Mouse (Mus musculus) ES-E14 (cell line): ENCODE data around the gene Cmtr1.

Source experiments
- CHD2 ChIP-seq: IDR thresholded peaks from 2 replicates; pipeline ENCODE4 v1.6.1; 2014; ENCODE audit warnings: mild to moderate bottlenecking, low read depth, low read length, inconsistent platforms
- HCFC1 ChIP-seq: IDR thresholded peaks from 2 replicates; pipeline ENCODE4 v1.6.1; 2012; ENCODE audit warnings: low read length, inconsistent platforms, borderline replicate concordance; ENCODE audit not compliant: insufficient read depth
- MAFK ChIP-seq: IDR thresholded peaks from 2 replicates; pipeline ENCODE4 v1.6.1; 2014; ENCODE audit warnings: mild to moderate bottlenecking, low read depth, low read length, inconsistent platforms; ENCODE audit not compliant: insufficient read depth
- ZNF384 ChIP-seq: IDR thresholded peaks from 2 replicates; pipeline ENCODE4 v1.6.1; 2012; ENCODE audit warnings: low read depth, low read length, inconsistent platforms

DNA sequence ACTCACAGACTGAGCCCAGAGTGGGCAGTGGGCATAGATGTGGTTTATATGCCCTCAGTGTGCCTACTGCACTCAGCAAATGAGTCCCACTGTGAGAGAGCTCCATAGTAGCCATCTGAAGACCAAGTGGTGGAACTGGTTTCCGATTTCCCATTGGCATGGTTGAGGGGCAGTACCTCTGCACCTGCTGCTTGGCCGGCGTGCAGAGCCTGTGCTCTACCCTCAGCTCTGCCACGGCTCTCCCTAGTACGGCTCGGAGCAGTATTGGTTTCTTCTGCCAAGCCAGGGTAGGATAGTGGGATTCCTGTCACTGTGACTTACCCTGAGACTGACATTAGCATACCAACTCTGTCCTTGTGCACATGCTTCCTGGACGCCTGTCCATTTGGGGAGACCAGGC is 40.2 kb downstream of the Cmtr1 start:
- TF ChIP-seq ZNF384: no peak
- no peak for TF ChIP-seq HCFC1
- TF ChIP-seq MAFK: no peak
- no peak for TF ChIP-seq CHD2
